Mouse (Mus musculus) neutrophil, adult 83 days (primary cell): ENCODE measurements around the gene Znhit6. TPM values are rescaled to one million over a fixed set of nuclear protein-coding genes. Genes with fewer than 3 reads are reported as not detected.

Experiments used
- total RNA-seq, 2 experiments: library from RNA; stranded (reverse); gene quantifications; one replicate each; pipeline ENCODE4 v1.2.4; 2023

The Znhit6 gene
- 1 to 10 TPM; 3.2 to 4.0 TPM for total RNA-seq

GRCm38 (mm10) chr3:145575743-145576481, at the start of gene Znhit6:
TSS of gene Znhit6 (plus strand) at chr3:145576205.

DNA sequence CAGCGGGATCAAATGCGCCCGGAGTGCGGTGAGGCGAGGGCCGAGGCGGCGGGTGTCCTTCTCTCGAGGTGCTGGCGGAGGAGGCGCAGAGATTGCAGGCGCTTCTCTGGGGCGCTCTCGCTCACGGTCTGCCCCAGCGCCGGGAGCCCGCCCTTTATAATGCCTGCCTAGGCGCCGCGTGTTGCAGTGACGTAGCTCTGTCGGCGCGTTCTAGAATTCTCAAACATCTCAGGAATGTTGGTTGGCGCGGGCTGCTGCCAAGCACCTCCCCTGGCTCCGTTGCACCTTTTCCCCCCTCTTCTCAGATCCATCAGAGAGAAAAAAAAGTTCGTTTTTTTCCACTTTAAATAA, 73.8 kb downstream of the Znhit6 start, which contains the start of gene Ccn1:
TSS of gene Ccn1 (minus strand) at position 130 of the 351 bp plus-strand sequence.

Other genes starting within 250 kb of the Znhit6 start
- under 1 TPM; 0.53 to 0.94 TPM for gene Ccn1, start 73.8 kb downstream of the Znhit6 start, total RNA-seq
- gene Ddah1, start 182.5 kb downstream of the Znhit6 start, total RNA-seq = 1 to 10 TPM; 1.2 TPM